Mouse (Mus musculus): ENCODE measurements around the gene Gtf2i. TPM values are rescaled to one million over a fixed set of nuclear protein-coding genes. Genes with fewer than 3 reads are reported as not detected.
"Not testable (repeated sequence)": the region's sequence is repeated elsewhere in the genome, so short reads cannot be mapped to it uniquely, and the experiment has no call there.

The Gtf2i gene
- polyA plus RNA-seq (2015; fragmentation: Nextera tagmentation; extraction: Ambion mirVana) = 133 and 164 TPM in 2 replicates

GRCm38 (mm10) chr5:134314688-134315622, at the start of gene Gtf2i:
Gene Gtf2i, minus strand, starts transcription at chr5:134314760.
- peak within 1 kb of the TSS; percentile 97 for H3K9ac ChIP-seq (ENCODE audit: low read depth, low read length)
- H3K4me1 ChIP-seq (ENCODE audit: control insufficient read depth, insufficient read depth, low read length) = peaks cover 38% of the 10 kb centered on the region
- H3K27ac ChIP-seq (ENCODE audit: low read length) = peak within 1 kb of the TSS; percentile 99
- no peaks in the 10 kb centered on the region; the same call in none of the 2 replicates for H3K36me3 ChIP-seq (ENCODE audit: control insufficient read depth, insufficient read depth, low read length)
- peak; percentile 93 for ATAC-seq
- H3K4me2 ChIP-seq (ENCODE audit: low read length) = peak within 1 kb of the TSS; percentile 85
- H3K27me3 ChIP-seq (ENCODE audit: control insufficient read depth, insufficient read depth, low read depth, low read length) = no peaks in the 10 kb centered on the region
- H3K4me3 ChIP-seq (ENCODE audit: low read depth, low read length) = peak within 1 kb of the TSS; percentile 84
- no peaks in the 10 kb centered on the region for H3K9me3 ChIP-seq (replicated peaks; ENCODE audit: control insufficient read depth, low read length, poor library complexity, severe bottlenecking)
- WGBS = under 1% methylated on average over 38 of the region's 40 CpGs

- no peak overlapping the region for H3K4me3 ChIP-seq (ENCODE audit: low read depth, low read length)
- WGBS = 96% methylated on average over 4 of the region's 4 CpGs
- ATAC-seq = no peak
- no peaks in the 10 kb centered on the region for H3K4me1 ChIP-seq (ENCODE audit: control insufficient read depth, insufficient read depth, low read length)
- H3K9me3 ChIP-seq (replicated peaks; ENCODE audit: control insufficient read depth, low read length, poor library complexity, severe bottlenecking) = no peaks in the 10 kb centered on the region
- peaks cover 40% of the 10 kb centered on the region for H3K36me3 ChIP-seq (ENCODE audit: control insufficient read depth, insufficient read depth, low read length)
- no peak overlapping the region for H3K4me2 ChIP-seq (ENCODE audit: low read length)
- no peak overlapping the region for H3K27ac ChIP-seq (ENCODE audit: low read length)
- no peaks in the 10 kb centered on the region for H3K27me3 ChIP-seq (ENCODE audit: control insufficient read depth, insufficient read depth, low read depth, low read length)
- H3K9ac ChIP-seq (ENCODE audit: low read depth, low read length) = no peak overlapping the region
These were observed 44.5 kb upstream of the Gtf2i start for GRCm38 (mm10) chr5:134359101-134359500.

GRCm38 (mm10) chr5:134355372-134355771, 40.8 kb upstream of the Gtf2i start:
- not testable (repeated sequence) for H3K9ac ChIP-seq (ENCODE audit: low read depth, low read length); H3K27ac ChIP-seq (ENCODE audit: low read length); H3K9me3 ChIP-seq (replicated peaks; ENCODE audit: control insufficient read depth, low read length, poor library complexity, severe bottlenecking); H3K4me1 ChIP-seq (ENCODE audit: control insufficient read depth, insufficient read depth, low read length); H3K27me3 ChIP-seq (ENCODE audit: control insufficient read depth, insufficient read depth, low read depth, low read length); H3K4me3 ChIP-seq (ENCODE audit: low read depth, low read length); ATAC-seq; H3K4me2 ChIP-seq (ENCODE audit: low read length)
- 97% methylated on average over 4 of the region's 4 CpGs for WGBS
- H3K36me3 ChIP-seq (ENCODE audit: control insufficient read depth, insufficient read depth, low read length) = peaks cover 26% of the 10 kb centered on the region

GRCm38 (mm10) chr5:134353117-134353516, 38.6 kb upstream of the Gtf2i start:
- Histone ChIP-seq H3K27ac (ENCODE audit: low read length) (no peak overlapping the region), H3K4me3 (ENCODE audit: low read depth, low read length) (no peak overlapping the region), H3K9me3 (replicated peaks; ENCODE audit: control insufficient read depth, low read length, poor library complexity, severe bottlenecking) (no peaks in the 10 kb centered on the region), H3K36me3 (ENCODE audit: control insufficient read depth, insufficient read depth, low read length) (peaks cover 5% of the 10 kb centered on the region), H3K9ac (ENCODE audit: low read depth, low read length) (no peak overlapping the region), H3K4me1 (ENCODE audit: control insufficient read depth, insufficient read depth, low read length) (no peaks in the 10 kb centered on the region; the same call in 1 of the 2 replicates), H3K4me2 (ENCODE audit: low read length) (no peak overlapping the region), H3K27me3 (ENCODE audit: control insufficient read depth, insufficient read depth, low read depth, low read length) (no peaks in the 10 kb centered on the region)
- WGBS = 74% methylated on average over 4 of the region's 4 CpGs
- no peak for ATAC-seq

GRCm38 (mm10) chr5:134352527-134353001, 38.0 kb upstream of the Gtf2i start:
- Histone ChIP-seq H3K4me3 (ENCODE audit: low read depth, low read length) (no peak overlapping the region), H3K27me3 (ENCODE audit: control insufficient read depth, insufficient read depth, low read depth, low read length) (no peaks in the 10 kb centered on the region), H3K4me1 (ENCODE audit: control insufficient read depth, insufficient read depth, low read length) (no peaks in the 10 kb centered on the region; the same call in 1 of the 2 replicates), H3K36me3 (ENCODE audit: control insufficient read depth, insufficient read depth, low read length) (no peaks in the 10 kb centered on the region), H3K4me2 (ENCODE audit: low read length) (no peak overlapping the region), H3K27ac (ENCODE audit: low read length) (no peak overlapping the region), H3K9me3 (replicated peaks; ENCODE audit: control insufficient read depth, low read length, poor library complexity, severe bottlenecking) (no peaks in the 10 kb centered on the region), H3K9ac (ENCODE audit: low read depth, low read length) (no peak overlapping the region)
- 92% methylated on average over 3 of the region's 3 CpGs for WGBS
- no peak for ATAC-seq

- no peaks in the 10 kb centered on the region; the same call in 1 of the 2 replicates for H3K4me1 ChIP-seq (ENCODE audit: control insufficient read depth, insufficient read depth, low read length)
- H3K4me3 ChIP-seq (ENCODE audit: low read depth, low read length) = no peak overlapping the region
- H3K27me3 ChIP-seq (ENCODE audit: control insufficient read depth, insufficient read depth, low read depth, low read length) = no peaks in the 10 kb centered on the region
- no peaks in the 10 kb centered on the region for H3K9me3 ChIP-seq (replicated peaks; ENCODE audit: control insufficient read depth, low read length, poor library complexity, severe bottlenecking)
- H3K27ac ChIP-seq (ENCODE audit: low read length) = no peak overlapping the region
- 0 out of 2 replicates have a peak, but pooled peaks have one; percentile 54 for ATAC-seq
- H3K36me3 ChIP-seq (ENCODE audit: control insufficient read depth, insufficient read depth, low read length) = no peaks in the 10 kb centered on the region
- WGBS = 21% methylated on average over 10 of the region's 10 CpGs
- peak overlapping the region; percentile 36 for H3K4me2 ChIP-seq (ENCODE audit: low read length)
- no peak overlapping the region for H3K9ac ChIP-seq (ENCODE audit: low read depth, low read length)
These were observed 36.1 kb upstream of the Gtf2i start for GRCm38 (mm10) chr5:134350660-134351059.

GRCm38 (mm10) chr5:134347066-134347465, 32.5 kb upstream of the Gtf2i start:
- Histone ChIP-seq H3K9ac (ENCODE audit: low read depth, low read length) (no peak overlapping the region), H3K4me3 (ENCODE audit: low read depth, low read length) (no peak overlapping the region), H3K4me1 (ENCODE audit: control insufficient read depth, insufficient read depth, low read length) (no peaks in the 10 kb centered on the region; the same call in 1 of the 2 replicates), H3K27me3 (ENCODE audit: control insufficient read depth, insufficient read depth, low read depth, low read length) (no peaks in the 10 kb centered on the region), H3K27ac (ENCODE audit: low read length) (no peak overlapping the region), H3K36me3 (ENCODE audit: control insufficient read depth, insufficient read depth, low read length) (no peaks in the 10 kb centered on the region), H3K4me2 (ENCODE audit: low read length) (no peak overlapping the region), H3K9me3 (replicated peaks; ENCODE audit: control insufficient read depth, low read length, poor library complexity, severe bottlenecking) (no peaks in the 10 kb centered on the region)
- 64% methylated on average over 2 of the region's 2 CpGs for WGBS
- no peak for ATAC-seq

GRCm38 (mm10) chr5:134345449-134345848, 30.9 kb upstream of the Gtf2i start:
- Histone ChIP-seq H3K4me1 (ENCODE audit: control insufficient read depth, insufficient read depth, low read length) (no peaks in the 10 kb centered on the region; the same call in 1 of the 2 replicates), H3K4me2 (ENCODE audit: low read length) (no peak overlapping the region), H3K27me3 (ENCODE audit: control insufficient read depth, insufficient read depth, low read depth, low read length) (no peaks in the 10 kb centered on the region), H3K4me3 (ENCODE audit: low read depth, low read length) (no peak overlapping the region), H3K9me3 (replicated peaks; ENCODE audit: control insufficient read depth, low read length, poor library complexity, severe bottlenecking) (no peaks in the 10 kb centered on the region), H3K9ac (ENCODE audit: low read depth, low read length) (no peak overlapping the region), H3K27ac (ENCODE audit: low read length) (no peak overlapping the region), H3K36me3 (ENCODE audit: control insufficient read depth, insufficient read depth, low read length) (no peaks in the 10 kb centered on the region)
- 75% methylated on average over 9 of the region's 9 CpGs for WGBS
- no peak for ATAC-seq

- no peak overlapping the region for H3K4me3 ChIP-seq (ENCODE audit: low read depth, low read length)
- H3K9ac ChIP-seq (ENCODE audit: low read depth, low read length) = no peak overlapping the region
- no peaks in the 10 kb centered on the region for H3K4me1 ChIP-seq (ENCODE audit: control insufficient read depth, insufficient read depth, low read length)
- H3K36me3 ChIP-seq (ENCODE audit: control insufficient read depth, insufficient read depth, low read length) = no peaks in the 10 kb centered on the region
- no peak for ATAC-seq
- 86% methylated on average over 8 of the region's 8 CpGs for WGBS
- H3K4me2 ChIP-seq (ENCODE audit: low read length) = no peak overlapping the region
- H3K9me3 ChIP-seq (replicated peaks; ENCODE audit: control insufficient read depth, low read length, poor library complexity, severe bottlenecking) = no peaks in the 10 kb centered on the region
- no peaks in the 10 kb centered on the region for H3K27me3 ChIP-seq (ENCODE audit: control insufficient read depth, insufficient read depth, low read depth, low read length)
- no peak overlapping the region for H3K27ac ChIP-seq (ENCODE audit: low read length)
These were observed 29.5 kb upstream of the Gtf2i start for GRCm38 (mm10) chr5:134344076-134344475.

All from midbrain, embryonic 16.5 days (tissue).